Mouse (Mus musculus) c-Kit-positive CD71-positive TER-119-negative erythroid progenitor cells, embryonic 14.5 days (primary cell): Measurements from ENCODE around the gene Cela2a.

Experiments used
- DNase-seq: peaks from one replicate; pipeline ENCODE4 v3.0.0-alpha.2; 2013; ENCODE audit warnings: low read depth

Cela2a gene

GRCm38 (mm10) chr4:141826060-141826459 lies at the start of gene Cela2a:
TSS of gene Cela2a (minus strand) at chr4:141826160.
- no peak for DNase-seq

- DNase-seq: no peak
Measured at GRCm38 (mm10) chr4:141875481-141876108, 49.6 kb upstream of the Cela2a start.

- DNase-seq: peak; percentile 93
Measured at GRCm38 (mm10) chr4:141874601-141875460, 48.9 kb upstream of the Cela2a start, which contains the start of gene Efhd2. TSS of gene Efhd2 (minus strand) at chr4:141874920.

GRCm38 (mm10) chr4:141874111-141874600 lies 48.2 kb upstream of the Cela2a start:
- no peak for DNase-seq

- DNase-seq: no peak
Measured at GRCm38 (mm10) chr4:141872977-141873376, 47.0 kb upstream of the Cela2a start.

GRCm38 (mm10) chr4:141871909-141872308 lies 45.9 kb upstream of the Cela2a start:
- no peak for DNase-seq

GRCm38 (mm10) chr4:141871333-141871725 lies 45.4 kb upstream of the Cela2a start:
- no peak for DNase-seq

- no peak for DNase-seq
Measured at GRCm38 (mm10) chr4:141870666-141871332, 44.8 kb upstream of the Cela2a start.

- no peak for DNase-seq
Measured at GRCm38 (mm10) chr4:141869436-141870215, 43.7 kb upstream of the Cela2a start.

GRCm38 (mm10) chr4:141868051-141868450 lies 42.1 kb upstream of the Cela2a start:
- DNase-seq: no peak

- no peak for DNase-seq
Measured at GRCm38 (mm10) chr4:141867498-141867897, 41.5 kb upstream of the Cela2a start.

GRCm38 (mm10) chr4:141866933-141867490 lies 41.1 kb upstream of the Cela2a start:
- DNase-seq: no peak

- no peak for DNase-seq
Measured at GRCm38 (mm10) chr4:141865600-141865999, 39.6 kb upstream of the Cela2a start.

- no peak for DNase-seq
Measured at GRCm38 (mm10) chr4:141865006-141865405, 39.0 kb upstream of the Cela2a start.

- no peak for DNase-seq
Measured at GRCm38 (mm10) chr4:141864506-141864905, 38.5 kb upstream of the Cela2a start.

- DNase-seq: no peak
Measured at GRCm38 (mm10) chr4:141863726-141864280, 37.8 kb upstream of the Cela2a start.

GRCm38 (mm10) chr4:141862867-141863266 lies 36.9 kb upstream of the Cela2a start:
- no peak for DNase-seq

- DNase-seq: no peak
Measured at GRCm38 (mm10) chr4:141861591-141862295, 35.8 kb upstream of the Cela2a start.

GRCm38 (mm10) chr4:141860246-141860841 lies 34.4 kb upstream of the Cela2a start:
- DNase-seq: no peak

GRCm38 (mm10) chr4:141859351-141859750 lies 33.4 kb upstream of the Cela2a start:
- DNase-seq: no peak
